Mouse (Mus musculus) testis, adult 2 months (tissue): ENCODE measurements around the gene Nfib. TPM values are rescaled to one million over a fixed set of nuclear protein-coding genes. Genes with fewer than 3 reads are reported as not detected.
A peak's percentile ranks its signal among the peaks of the same experiment; 100 is the strongest.

Experiments used
- H3K27ac ChIP-seq: fragments of 200-500 bp; 2 replicates; pipeline ENCODE4 v1.5.1; 2012; ENCODE audit warnings: low read depth, low read length; ENCODE audit not compliant: control insufficient read depth, insufficient read depth
- H3K27me3 ChIP-seq: fragments of 200-500 bp; 2 replicates; pipeline ENCODE4 v1.6.1; 2012; ENCODE audit warnings: mild to moderate bottlenecking, low read length, moderate library complexity; ENCODE audit not compliant: control insufficient read depth, insufficient read depth
- H3K36me3 ChIP-seq: fragments of 200-500 bp; 2 replicates; pipeline ENCODE4 v1.6.1; 2012; ENCODE audit warnings: mild to moderate bottlenecking, low read length; ENCODE audit not compliant: control insufficient read depth, insufficient read depth
- H3K4me1 ChIP-seq: fragments of 200-500 bp; 2 replicates; pipeline ENCODE4 v1.6.1; 2012; ENCODE audit warnings: low read length; ENCODE audit not compliant: control insufficient read depth, insufficient read depth
- H3K4me3 ChIP-seq: fragments of 200-500 bp; 2 replicates; pipeline ENCODE4 v1.5.1; 2012; ENCODE audit warnings: low read depth, mild to moderate bottlenecking, low read length, moderate library complexity, mixed read lengths; ENCODE audit not compliant: control insufficient read depth
- CTCF ChIP-seq: fragments of 200-500 bp; IDR thresholded peaks from 2 replicates; pipeline ENCODE4 v1.5.1; 2012; ENCODE audit warnings: low read depth, mild to moderate bottlenecking, inconsistent platforms, low read length, moderate library complexity; ENCODE audit not compliant: control insufficient read depth, insufficient read depth, insufficient replicate concordance
- POLR2A ChIP-seq: fragments of 200-500 bp; IDR thresholded peaks from 2 replicates; pipeline ENCODE4 v1.6.1; 2012; ENCODE audit warnings: low read depth, mild to moderate bottlenecking, inconsistent platforms, low read length, moderate library complexity; ENCODE audit not compliant: control insufficient read depth
- polyA plus RNA-seq: library from polyadenylated mRNA; depleted of rRNA; stranded (reverse); fragments of >200 nt; gene quantifications from 2 replicates; pipeline ENCODE4 v1.2.3, GENCODE M21; 2012

Nfib gene
- polyA plus RNA-seq, 1 experiment: 1.2 TPM

DNA sequence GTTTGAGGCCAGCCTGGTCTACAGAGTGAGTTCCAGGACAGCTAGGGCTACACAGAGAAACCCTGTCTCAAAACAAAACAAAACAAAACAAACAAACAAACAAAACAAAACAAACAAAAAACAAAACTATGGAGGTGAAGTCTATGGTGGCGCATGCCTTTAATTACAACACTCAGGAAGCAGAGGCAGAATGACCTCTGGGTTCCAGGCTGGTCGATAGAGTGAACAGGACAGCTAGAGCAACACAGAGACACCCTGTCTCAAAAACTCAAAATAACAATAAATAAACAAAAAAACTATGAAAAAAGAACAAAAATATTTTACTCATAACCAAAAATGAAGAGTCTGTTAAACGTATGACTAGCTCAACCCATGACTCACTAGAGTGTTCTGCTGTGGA lies 236.6 kb downstream of the Nfib start:
- Histone ChIP-seq H3K4me3 (no peak overlapping the region), H3K27ac (no peak overlapping the region), H3K4me1 (peaks cover 2% of the 10 kb centered on the region; the same call in 1 of the 2 replicates), H3K36me3 (no peaks in the 10 kb centered on the region), H3K27me3 (no peaks in the 10 kb centered on the region)
- TF ChIP-seq POLR2A: no peak
- TF ChIP-seq CTCF: no peak

- Histone ChIP-seq H3K27me3 (no peaks in the 10 kb centered on the region), H3K36me3 (no peaks in the 10 kb centered on the region), H3K4me3 (no peak overlapping the region), H3K4me1 (peaks cover 2% of the 10 kb centered on the region; the same call in 1 of the 2 replicates), H3K27ac (no peak overlapping the region)
- TF ChIP-seq CTCF (no peak), POLR2A (no peak)
Measured at GRCm38 (mm10) chr4:82466717-82467116, 238.8 kb downstream of the Nfib start.

DNA sequence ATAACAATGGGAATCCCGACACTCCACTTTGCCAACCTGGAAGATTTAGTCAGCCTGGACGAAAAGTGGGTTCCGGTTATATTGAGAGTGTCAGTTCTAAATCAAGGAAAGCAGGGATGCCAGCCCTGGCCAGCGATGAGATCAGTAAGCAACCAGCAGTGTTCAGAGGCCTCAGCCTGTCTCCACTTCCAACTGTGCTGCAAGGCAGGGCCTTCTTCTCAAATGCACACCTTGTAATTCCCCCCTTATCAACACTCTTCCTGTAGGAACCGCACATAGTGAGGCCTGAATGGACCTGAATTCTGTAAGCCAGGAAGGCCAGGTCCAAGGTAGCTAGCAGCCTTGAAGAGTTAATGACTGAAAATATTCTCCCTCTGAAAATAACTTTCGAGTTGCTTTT lies 239.4 kb downstream of the Nfib start:
- H3K4me1 ChIP-seq: peaks cover 2% of the 10 kb centered on the region; the same call in 1 of the 2 replicates
- TF ChIP-seq POLR2A: no peak
- no peak for TF ChIP-seq CTCF
- H3K27me3 ChIP-seq: no peaks in the 10 kb centered on the region
- peak overlapping the region; percentile 42; the same call in 1 of the 2 replicates for H3K27ac ChIP-seq
- H3K36me3 ChIP-seq: no peaks in the 10 kb centered on the region
- H3K4me3 ChIP-seq: no peak overlapping the region

DNA sequence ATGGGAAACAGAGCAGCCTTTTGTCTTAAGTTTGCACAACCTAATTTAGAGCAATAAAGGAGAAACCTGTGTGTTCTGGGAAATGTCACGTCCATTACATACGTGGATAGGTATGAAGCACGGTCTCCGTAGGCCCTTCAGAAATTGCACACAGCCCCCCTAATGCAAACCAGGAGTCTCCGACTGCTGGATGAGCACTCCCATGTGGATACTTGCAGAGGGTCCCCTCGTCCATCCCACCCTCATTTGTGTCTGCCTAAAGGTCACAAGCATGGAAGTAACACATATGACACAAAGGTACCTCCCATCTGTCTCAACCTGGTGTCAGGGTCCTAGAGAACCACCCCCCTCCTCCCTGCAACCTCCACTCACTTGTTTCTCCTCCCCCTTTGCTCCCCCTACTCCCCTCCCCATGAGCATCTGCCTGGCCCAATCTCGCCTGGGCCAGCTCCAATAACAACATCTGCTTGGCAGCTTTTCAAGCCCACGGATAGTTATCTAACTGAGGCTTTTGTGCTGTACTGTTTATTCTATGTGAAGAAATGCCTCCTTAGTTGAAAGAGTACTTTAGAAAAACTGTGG lies 241.4 kb downstream of the Nfib start:
- TF ChIP-seq CTCF (no peak), POLR2A (no peak)
- H3K27me3 ChIP-seq: no peaks in the 10 kb centered on the region
- H3K4me3 ChIP-seq: no peak overlapping the region
- H3K4me1 ChIP-seq: peaks cover 2% of the 10 kb centered on the region; the same call in 1 of the 2 replicates
- no peak overlapping the region for H3K27ac ChIP-seq
- H3K36me3 ChIP-seq: no peaks in the 10 kb centered on the region

- no peak for TF ChIP-seq CTCF
- no peak for TF ChIP-seq POLR2A
- H3K27me3 ChIP-seq: no peaks in the 10 kb centered on the region
- no peak overlapping the region for H3K4me3 ChIP-seq
- H3K36me3 ChIP-seq: no peaks in the 10 kb centered on the region
- peaks cover 2% of the 10 kb centered on the region; the same call in 1 of the 2 replicates for H3K4me1 ChIP-seq
- no peak overlapping the region for H3K27ac ChIP-seq
Measured at GRCm38 (mm10) chr4:82463189-82463715, 242.3 kb downstream of the Nfib start.

DNA sequence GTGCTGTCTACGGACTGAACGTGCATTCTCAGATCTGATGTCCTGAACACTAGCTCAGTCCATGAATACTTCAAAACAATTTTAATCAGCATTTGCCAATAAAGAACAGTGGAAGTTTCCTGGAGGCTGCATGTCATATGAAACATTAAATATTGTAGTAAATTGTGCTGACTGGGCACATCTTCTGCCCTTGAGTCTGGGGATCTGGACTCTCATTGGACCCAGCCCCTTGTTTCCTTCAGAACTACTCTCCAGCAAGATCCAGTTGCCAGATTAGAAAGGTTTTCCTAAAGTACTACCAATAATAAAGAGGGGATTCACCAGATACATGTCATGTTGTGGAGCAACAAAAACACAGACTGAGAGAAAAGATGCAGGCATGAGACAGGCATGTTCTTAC lies 243.9 kb downstream of the Nfib start:
- Histone ChIP-seq H3K27ac (no peak overlapping the region), H3K4me1 (peaks cover 2% of the 10 kb centered on the region; the same call in 1 of the 2 replicates), H3K36me3 (no peaks in the 10 kb centered on the region), H3K27me3 (no peaks in the 10 kb centered on the region), H3K4me3 (no peak overlapping the region)
- TF ChIP-seq POLR2A (no peak), CTCF (no peak)

DNA sequence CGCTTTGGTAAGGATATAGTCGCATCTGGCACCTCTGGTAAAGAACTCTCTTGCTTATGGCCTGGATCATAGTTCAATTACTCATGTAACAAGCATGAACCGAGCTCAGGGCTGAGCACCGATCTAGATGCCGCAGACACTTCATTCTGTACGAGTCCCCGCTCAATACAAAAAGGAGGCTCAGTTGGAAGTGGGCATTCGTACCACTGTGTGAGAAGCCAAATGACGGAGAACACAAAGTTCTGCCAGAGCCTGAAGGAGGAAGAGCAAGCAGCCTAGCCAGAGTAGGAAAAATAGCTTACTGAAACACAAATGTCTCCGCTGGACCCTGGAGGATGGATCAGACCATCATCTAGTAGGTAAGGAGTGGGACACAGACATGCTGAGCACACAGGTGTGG lies 246.7 kb downstream of the Nfib start:
- no peaks in the 10 kb centered on the region for H3K36me3 ChIP-seq
- no peak for TF ChIP-seq POLR2A
- no peak for TF ChIP-seq CTCF

More for the DNA sequence above, 246.7 kb downstream of the Nfib start:
- no peak overlapping the region for H3K27ac ChIP-seq
- no peaks in the 10 kb centered on the region for H3K27me3 ChIP-seq
- H3K4me3 ChIP-seq: no peak overlapping the region
- no peaks in the 10 kb centered on the region for H3K4me1 ChIP-seq
